In genomic region chr4:133170616-133171015, GRCm38 (mm10) we compare ENCODE assay signal across 12 mouse cellular contexts. TPM values are rescaled to one million over a fixed set of nuclear protein-coding genes. Genes with fewer than 3 reads are reported as not detected.
DNase-seq lines count a peak whose midpoint lies in the region; ATAC-seq and TF ChIP-seq lines count a peak whose summit lies in the region.
"Had no signal": no experiment of that assay in that cellular context is flagged by ENCODE, and none has a peak within 500 bp of the region (broad histone marks: within the 10 kb centered on the region; RNA-seq: fewer than 3 reads in every experiment).

No protein-coding gene starts in this region.

- TF ChIP-seq CTCF in heart, adult 2 months (IDR thresholded peaks at IDR 0.05): no peak
- TF ChIP-seq CTCF in liver, adult 2 months (IDR thresholded peaks at IDR 0.05; ENCODE audit: low read depth, low read length): no peak
- TF ChIP-seq CTCF in MEL (IDR thresholded peaks at IDR 0.05 in 2 of 3, conservative IDR thresholded peaks at IDR 0.05 in 1 of 3; ENCODE audit: control insufficient read depth in 1 of 3, insufficient read depth in 1 of 3, low read depth in 2 of 3, low read length in 3 of 3, poor library complexity in 1 of 3, severe bottlenecking in 1 of 3): no peak

- intact Hi-C loops in heart, adult 2 months (cut with DNase I): no loop called here
- intact Hi-C loops in heart, postnatal 25 days (cut with DNase I): no loop called here

- peak overlapping the region; percentile 72 for H3K27ac ChIP-seq in heart, adult 2 months
- H3K27ac ChIP-seq in liver, adult 2 months (replicated peaks; ENCODE audit: insufficient read depth, low read depth, low read length): peak overlapping the region; percentile 23; the same call in 1 of the 2 replicates
- H3K27ac ChIP-seq in MEL (ENCODE audit: control insufficient read depth, low read depth, low read length): peak overlapping the region; percentile 64

- ATAC-seq in granulocyte monocyte progenitor cell, adult 5-6 weeks (replicated peaks; ENCODE audit: poor library complexity, severe bottlenecking): peak; percentile 31
- ATAC-seq in erythroid progenitor cell, adult 5-6 weeks (replicated peaks; ENCODE audit: low FRiP score, poor library complexity, severe bottlenecking): no peak
- ATAC-seq: midbrain, embryonic 16.5 days had no signal

- no peak overlapping the region for H3K9ac ChIP-seq in heart, adult 2 months (ENCODE audit: low read depth, low read length)
- H3K9ac ChIP-seq in liver, adult 2 months (ENCODE audit: low read depth, low read length): no peak overlapping the region
- H3K9ac ChIP-seq in MEL (ENCODE audit: control insufficient read depth, low read depth, low read length, poor library complexity, severe bottlenecking): peak overlapping the region; percentile 4

- H3K9me3 ChIP-seq in MEL (replicated peaks; ENCODE audit: insufficient read depth, low read length): no peaks in the 10 kb centered on the region

- no peak for DNase-seq in heart, adult 2 months
- no peak for DNase-seq in heart, postnatal 25 days (ENCODE audit: low spot score)
- DNase-seq in liver, adult 2 months (ENCODE audit: extremely low read depth, low read depth, low spot score): no peak
- no peak for DNase-seq in liver
- DNase-seq in MEL (ENCODE audit: low read depth, low spot score): no peak
- no peak for DNase-seq in frontal cortex, postnatal 10 days (ENCODE audit: low spot score in 2 of 2)
- DNase-seq: embryo, embryonic 11 days; kidney, postnatal 10 days; right cerebral cortex, postnatal 4 days had no signal

- TF ChIP-seq POLR2A in heart, adult 2 months (IDR thresholded peaks at IDR 0.05; ENCODE audit: insufficient read depth, low read depth, low read length): no peak
- TF ChIP-seq POLR2A in liver, adult 2 months (IDR thresholded peaks at IDR 0.05; ENCODE audit: extremely low read depth, insufficient read depth, low read length): no peak
- TF ChIP-seq POLR2A in MEL (IDR thresholded peaks at IDR 0.05; ENCODE audit: control insufficient read depth in 1 of 2, insufficient read depth in 1 of 2, low read depth in 1 of 2, low read length in 2 of 2, poor library complexity in 1 of 2): no peak

- peaks cover 8% of the 10 kb centered on the region for H3K79me2 ChIP-seq in heart, adult 2 months (replicated peaks; ENCODE audit: control insufficient read depth, insufficient read depth, low read length)
- H3K79me2 ChIP-seq in liver, adult 2 months (ENCODE audit: control insufficient read depth, insufficient read depth, low read length): peaks cover 33% of the 10 kb centered on the region
- peaks cover 30% of the 10 kb centered on the region for H3K79me2 ChIP-seq in MEL (ENCODE audit: control insufficient read depth, insufficient read depth, low read length, poor library complexity)

- TF ChIP-seq EP300 in heart, adult 2 months (IDR thresholded peaks at IDR 0.05; ENCODE audit: insufficient read depth, low read depth, low read length): no peak
- no peak for TF ChIP-seq EP300 in MEL (IDR thresholded peaks at IDR 0.05; ENCODE audit: low read depth in 1 of 2, low read length in 2 of 2)

- H3K36me3 ChIP-seq in heart, adult 2 months (ENCODE audit: control insufficient read depth, insufficient read depth, low read length): peaks cover 42% of the 10 kb centered on the region
- no peaks in the 10 kb centered on the region for H3K36me3 ChIP-seq in liver, adult 2 months (ENCODE audit: control insufficient read depth, insufficient read depth, low read length)
- peaks cover 0 to 16% of the 10 kb centered on the region in 2 experiments; a peak in 2 of 4 replicates for H3K36me3 ChIP-seq in MEL (ENCODE audit: control insufficient read depth in 1 of 2, insufficient read depth in 2 of 2, low read length in 2 of 2)

- H3K4me3 ChIP-seq in heart, adult 2 months: no peak overlapping the region
- no peak overlapping the region for H3K4me3 ChIP-seq in liver, adult 2 months (ENCODE audit: insufficient read depth, low read depth, low read length)
- H3K4me3 ChIP-seq in MEL (ENCODE audit: control insufficient read depth in 1 of 2, insufficient read depth in 1 of 2, low read depth in 2 of 2, low read length in 2 of 2): no peak overlapping the region

- no peak for TF ChIP-seq RAD21 in MEL (IDR thresholded peaks at IDR 0.05; ENCODE audit: low read depth, low read length)

- peaks cover 46% of the 10 kb centered on the region for H3K4me1 ChIP-seq in heart, adult 2 months (ENCODE audit: control insufficient read depth, insufficient read depth, low read length)
- peaks cover 14% of the 10 kb centered on the region for H3K4me1 ChIP-seq in liver, adult 2 months (ENCODE audit: control insufficient read depth, insufficient read depth, low read length)
- H3K4me1 ChIP-seq in MEL (ENCODE audit: control insufficient read depth in 1 of 2, insufficient read depth in 2 of 2, low read length in 2 of 2): peaks cover 6 to 13% of the 10 kb centered on the region in 2 experiments

- no peaks in the 10 kb centered on the region for H3K27me3 ChIP-seq in heart, adult 2 months (ENCODE audit: control insufficient read depth, insufficient read depth, low read length)
- H3K27me3 ChIP-seq in liver, adult 2 months (ENCODE audit: control insufficient read depth, insufficient read depth, low read length): no peaks in the 10 kb centered on the region
- no peaks in the 10 kb centered on the region for H3K27me3 ChIP-seq in MEL (ENCODE audit: control insufficient read depth in 1 of 2, insufficient read depth in 2 of 2, low read length in 2 of 2)

TF ChIP-seq in MEL, 35 proteins besides CTCF, POLR2A, EP300 and RAD21 (continues in another document):
- TF ChIP-seq MYB (IDR thresholded peaks at IDR 0.05; ENCODE audit: low read depth, low read length) (no peak), BHLHE40 (IDR thresholded peaks at IDR 0.05; ENCODE audit: borderline replicate concordance, low read depth, low read length) (no peak), ETS1 (IDR thresholded peaks at IDR 0.05; ENCODE audit: low read depth, low read length) (no peak), USF2 (IDR thresholded peaks at IDR 0.05; ENCODE audit: borderline replicate concordance in 1 of 2, insufficient read depth in 1 of 2, low read depth in 1 of 2, low read length in 2 of 2) (no peak), ZC3H11A (IDR thresholded peaks at IDR 0.05; ENCODE audit: low read depth, low read length) (no peak), NRF1 (IDR thresholded peaks at IDR 0.05; ENCODE audit: insufficient read depth, low read depth, low read length, poor library complexity, severe bottlenecking) (no peak), POLR2AphosphoS5 (IDR thresholded peaks at IDR 0.05; ENCODE audit: borderline replicate concordance, low read depth, low read length) (no peak), GATA1 (IDR thresholded peaks at IDR 0.05; ENCODE audit: low read depth, low read length) (no peak), KAT2A (conservative IDR thresholded peaks at IDR 0.05; ENCODE audit: low read depth, low read length) (no peak), SIN3A (IDR thresholded peaks at IDR 0.05; ENCODE audit: low read length) (no peak), ZKSCAN1 (IDR thresholded peaks at IDR 0.05; ENCODE audit: low read depth, low read length) (no peak), MXI1 (IDR thresholded peaks at IDR 0.05; ENCODE audit: low read depth, low read length) (no peak)

RNA-seq across cellular contexts. Expression of gene Wasf2, which starts 40.3 kb away (rescaled TPM):
- 10 to 100 TPM; 77.5 to 83.8 TPM for total RNA-seq in heart, adult 2 months (2021)
- polyA plus RNA-seq in heart, adult 2 months (2012; rRNA removed): 34.6 and 39.7 TPM in 2 replicates
- total RNA-seq in heart, postnatal 25 days (2021): 100 to 1,000 TPM in 1 of 2 experiments, 10 to 100 TPM in 1; 77.7 to 110 TPM
- total RNA-seq in liver, adult 2 months (2014; rRNA removed): 6.0 and 10.7 TPM in 2 replicates
- polyA plus RNA-seq in liver, adult 2 months (2012; rRNA removed): 12.3 and 17.0 TPM in 2 replicates
- 16.4 and 18.4 TPM in 2 replicates for total RNA-seq in MEL (2012; rRNA removed)
- 10 to 100 TPM in 1 of 2 experiments, not detected in 1; 53.7 TPM for polyA plus RNA-seq in MEL (2012; ENCODE audit: insufficient read depth in 1 of 2, insufficient read length in 2 of 2, low read depth in 1 of 2, low replicate concordance in 2 of 2, missing spikeins in 1 of 2)
- 109 and 147 TPM in 2 replicates for total RNA-seq in granulocyte monocyte progenitor cell, adult 5-6 weeks (2014; fragmentation: Nextera tagmentation)
- total RNA-seq in granulocyte monocyte progenitor cell, adult 5-6 weeks (2017): 34.1 and 37.3 TPM in 2 replicates
- total RNA-seq in erythroid progenitor cell, adult 5-6 weeks (2015; ENCODE audit: low replicate concordance): 79.6 and 83.6 TPM in 2 replicates
- 59.7 and 73.7 TPM in 2 replicates for total RNA-seq in erythroid progenitor cell, adult 5-6 weeks (2017; ENCODE audit: low replicate concordance)

RNA-seq across cellular contexts. Expression of gene Cd164l2, which starts 41.3 kb away (rescaled TPM):
- total RNA-seq in heart, adult 2 months (2021): not detected
- 0.53 and 0.66 TPM in 2 replicates for polyA plus RNA-seq in heart, adult 2 months (2012; rRNA removed)
- under 1 TPM in 1 of 2 experiments, not detected in 1; 0.53 TPM for total RNA-seq in heart, postnatal 25 days (2021)
- total RNA-seq in liver, adult 2 months (2014; rRNA removed): not detected in 2 replicates
- polyA plus RNA-seq in liver, adult 2 months (2012; rRNA removed): not detected in 2 replicates
- not detected in 2 replicates for total RNA-seq in MEL (2012; rRNA removed)
- not detected for polyA plus RNA-seq in MEL (2012; ENCODE audit: insufficient read depth in 1 of 2, insufficient read length in 2 of 2, low read depth in 1 of 2, low replicate concordance in 2 of 2, missing spikeins in 1 of 2)
- not detected in 2 replicates for total RNA-seq in granulocyte monocyte progenitor cell, adult 5-6 weeks (2014; fragmentation: Nextera tagmentation)
- total RNA-seq in granulocyte monocyte progenitor cell, adult 5-6 weeks (2017): not detected in 2 replicates
- total RNA-seq in erythroid progenitor cell, adult 5-6 weeks (2015; ENCODE audit: low replicate concordance): not detected in 2 replicates
- total RNA-seq in erythroid progenitor cell, adult 5-6 weeks (2017; ENCODE audit: low replicate concordance): not detected in 2 replicates

RNA-seq across cellular contexts. Expression of gene Gpr3, which starts 41.7 kb away (rescaled TPM):
- total RNA-seq in heart, adult 2 months (2021): under 1 TPM in 1 of 2 experiments, not detected in 1; 0.11 TPM
- 0.15 and 0.37 TPM in 2 replicates for polyA plus RNA-seq in heart, adult 2 months (2012; rRNA removed)
- under 1 TPM in 1 of 2 experiments, not detected in 1; 0.22 TPM for total RNA-seq in heart, postnatal 25 days (2021)
- not detected in 2 replicates for total RNA-seq in liver, adult 2 months (2014; rRNA removed)
- polyA plus RNA-seq in liver, adult 2 months (2012; rRNA removed): 0.07 TPM in 1 of 2 replicates, not detected in the other
- total RNA-seq in MEL (2012; rRNA removed): 0.08 TPM in 1 of 2 replicates, not detected in the other
- under 1 TPM in 1 of 2 experiments, not detected in 1; 0.35 TPM for polyA plus RNA-seq in MEL (2012; ENCODE audit: insufficient read depth in 1 of 2, insufficient read length in 2 of 2, low read depth in 1 of 2, low replicate concordance in 2 of 2, missing spikeins in 1 of 2)
- not detected in 2 replicates for total RNA-seq in granulocyte monocyte progenitor cell, adult 5-6 weeks (2014; fragmentation: Nextera tagmentation)
- 0.36 TPM in 1 of 2 replicates, not detected in the other for total RNA-seq in granulocyte monocyte progenitor cell, adult 5-6 weeks (2017)
- total RNA-seq in erythroid progenitor cell, adult 5-6 weeks (2015; ENCODE audit: low replicate concordance): not detected in 2 replicates
- total RNA-seq in erythroid progenitor cell, adult 5-6 weeks (2017; ENCODE audit: low replicate concordance): not detected in 2 replicates
